Mouse (Mus musculus) stomach, embryonic 15.5 days (tissue): ENCODE data around the gene Cers1. TPM values are rescaled to one million over a fixed set of nuclear protein-coding genes. Genes with fewer than 3 reads are reported as not detected.

Experiments used
- ATAC-seq: fragments of 200-750 bp; cut with Nextera tagmentation; 2 replicates; pipeline ENCODE4 v1.8.0; 2017; ENCODE audit warnings: low read depth, moderate number of reproducible peaks, moderate TSS enrichment; ENCODE audit not compliant: insufficient read depth, low FRiP score
- H3K27ac ChIP-seq: fragments of 300-500 bp; sonication (generic); 2 replicates; pipeline ENCODE4 v1.5.1; 2015; ENCODE audit warnings: mild to moderate bottlenecking, inconsistent platforms
- H3K27me3 ChIP-seq: fragments of 300-500 bp; sonication (generic); replicated peaks from 2 replicates; pipeline ENCODE4 v1.6.1; 2015; ENCODE audit warnings: inconsistent platforms
- H3K36me3 ChIP-seq: fragments of 300-500 bp; sonication (generic); 2 replicates; pipeline ENCODE4 v1.6.1; 2015; ENCODE audit warnings: inconsistent platforms
- H3K4me1 ChIP-seq: fragments of 300-500 bp; sonication (generic); 2 replicates; pipeline ENCODE4 v1.6.1; 2015; ENCODE audit warnings: inconsistent platforms
- H3K4me2 ChIP-seq: fragments of 300-500 bp; sonication (generic); 2 replicates; pipeline ENCODE4 v1.6.1; 2015; ENCODE audit warnings: mild to moderate bottlenecking, inconsistent platforms
- H3K4me3 ChIP-seq: fragments of 300-500 bp; sonication (generic); replicated peaks from 2 replicates; pipeline ENCODE4 v1.5.1; 2015; ENCODE audit warnings: inconsistent platforms
- H3K9ac ChIP-seq: fragments of 300-500 bp; sonication (generic); 2 replicates; pipeline ENCODE4 v1.6.1; 2015; ENCODE audit warnings: inconsistent platforms
- H3K9me3 ChIP-seq: fragments of 300-500 bp; sonication (generic); 2 replicates; pipeline ENCODE4 v1.6.1; 2016; ENCODE audit warnings: inconsistent platforms
- WGBS: fragments of 180-500 bp; shearing (Covaris S2); methylation state at CpG from one replicate; pipeline ENCODE4 v1.1.7; 2015; 5-methylcytosine and 5-hydroxymethylcytosine counted together
- polyA plus RNA-seq: library from polyadenylated mRNA; unstranded; fragments of >200 nt; fragmentation: Nextera tagmentation; extraction: Ambion mirVana; gene quantifications from 2 replicates; pipeline ENCODE4 v1.2.1, GENCODE M21; 2015

The Cers1 gene
- polyA plus RNA-seq, 1 experiment from 2014 or later: 4.4 TPM

DNA sequence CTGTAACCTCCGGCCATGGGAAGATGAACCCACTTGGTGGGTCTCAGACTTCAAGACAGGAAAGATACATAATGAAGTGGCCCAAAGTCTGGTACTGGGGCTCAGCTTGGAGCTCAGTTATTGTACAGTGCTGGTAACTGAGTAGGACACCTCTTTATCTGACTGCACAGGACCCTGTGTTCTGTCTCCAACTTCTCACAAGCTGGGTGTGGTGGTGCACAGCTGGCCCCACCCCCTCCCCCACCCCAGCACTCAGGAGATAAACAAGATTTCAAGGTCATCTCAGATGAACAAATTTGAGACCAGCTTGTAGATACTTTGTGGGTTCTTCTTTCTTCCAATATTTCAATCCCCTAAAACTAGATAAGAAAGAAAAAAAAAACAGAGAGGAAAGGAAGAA lies 40.5 kb downstream of the Cers1 start:
- ATAC-seq: peak; percentile 42; the same call in 1 of the 2 replicates
- no peak overlapping the region for H3K27ac ChIP-seq
- H3K4me3 ChIP-seq: no peak overlapping the region
- H3K27me3 ChIP-seq: no peaks in the 10 kb centered on the region
- H3K36me3 ChIP-seq: no peaks in the 10 kb centered on the region
- peaks cover 19% of the 10 kb centered on the region for H3K4me1 ChIP-seq
- 84% methylated on average over 1 of the region's 1 CpGs for WGBS
- no peaks in the 10 kb centered on the region for H3K9me3 ChIP-seq
- no peak overlapping the region for H3K4me2 ChIP-seq
- no peak overlapping the region for H3K9ac ChIP-seq

GRCm38 (mm10) chr8:70359411-70359810 lies 43.8 kb downstream of the Cers1 start:
- WGBS: 17% methylated on average over 3 of the region's 3 CpGs

DNA sequence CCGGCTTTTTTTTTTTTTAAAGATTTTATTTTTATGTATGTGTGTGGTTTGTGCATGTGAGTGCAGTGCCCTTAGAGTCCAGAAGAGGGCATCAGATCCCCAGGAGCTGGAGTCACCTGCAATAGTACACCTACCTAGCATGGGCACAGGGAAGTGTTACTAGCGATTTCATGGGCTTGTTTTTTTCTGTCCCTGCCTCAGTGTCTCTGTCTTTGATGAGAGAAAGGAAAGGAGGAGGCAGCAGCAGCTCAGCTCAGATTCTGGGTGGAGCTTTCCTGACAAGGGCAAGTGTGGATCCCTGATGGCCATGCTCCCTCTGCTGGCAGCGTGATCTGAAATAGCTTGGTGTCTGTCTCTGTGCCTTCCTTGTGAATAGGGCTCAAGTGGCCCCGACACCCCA lies 45.2 kb downstream of the Cers1 start:
- Histone ChIP-seq H3K9me3 (no peaks in the 10 kb centered on the region), H3K36me3 (no peaks in the 10 kb centered on the region), H3K27ac (no peak overlapping the region), H3K9ac (no peak overlapping the region), H3K4me3 (no peak overlapping the region), H3K4me2 (no peak overlapping the region), H3K4me1 (no peaks in the 10 kb centered on the region), H3K27me3 (no peaks in the 10 kb centered on the region)
- WGBS: 43% methylated on average over 4 of the region's 4 CpGs
- ATAC-seq: no peak

More at GRCm38 (mm10) chr8:70359411-70359810, 43.8 kb downstream of the Cers1 start:
- Histone ChIP-seq H3K27me3 (no peaks in the 10 kb centered on the region), H3K9me3 (no peaks in the 10 kb centered on the region), H3K9ac (no peak overlapping the region), H3K27ac (no peak overlapping the region), H3K36me3 (no peaks in the 10 kb centered on the region), H3K4me2 (no peak overlapping the region), H3K4me3 (no peak overlapping the region), H3K4me1 (no peaks in the 10 kb centered on the region)
- no peak for ATAC-seq

DNA sequence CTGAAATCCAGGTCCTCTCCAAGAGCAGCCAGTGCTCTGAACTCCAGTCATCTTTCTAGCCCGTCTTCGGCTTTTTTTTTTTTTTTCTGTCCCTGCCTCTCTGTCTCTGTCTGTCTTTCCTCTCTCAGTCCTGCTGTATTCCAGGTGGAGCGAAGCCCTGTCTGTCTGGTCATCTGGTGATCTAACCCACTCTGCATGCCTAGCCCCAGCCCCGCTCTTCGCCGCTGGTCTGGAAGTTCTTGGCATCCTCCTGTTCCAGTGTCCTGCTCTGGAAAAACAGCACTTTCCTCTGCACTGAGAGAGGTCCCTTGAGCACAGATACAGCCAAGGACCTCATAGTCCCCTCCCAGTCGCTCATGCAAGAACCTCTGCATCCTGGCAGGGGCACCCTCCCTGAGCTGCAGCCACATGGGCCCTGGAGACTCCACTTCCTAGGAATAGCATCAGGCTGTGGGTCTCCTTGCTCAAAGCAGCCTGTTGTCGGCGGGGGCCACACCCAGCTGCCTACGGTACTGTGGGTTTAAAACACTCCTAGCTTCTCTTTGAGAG lies 46.0 kb downstream of the Cers1 start:
- WGBS: 75% methylated on average over 10 of the region's 10 CpGs
- no peak overlapping the region for H3K4me3 ChIP-seq
- no peak overlapping the region for H3K27ac ChIP-seq
- no peaks in the 10 kb centered on the region for H3K36me3 ChIP-seq
- no peak for ATAC-seq
- H3K9me3 ChIP-seq: no peaks in the 10 kb centered on the region
- H3K4me2 ChIP-seq: no peak overlapping the region
- H3K27me3 ChIP-seq: no peaks in the 10 kb centered on the region
- no peak overlapping the region for H3K9ac ChIP-seq
- no peaks in the 10 kb centered on the region for H3K4me1 ChIP-seq

DNA sequence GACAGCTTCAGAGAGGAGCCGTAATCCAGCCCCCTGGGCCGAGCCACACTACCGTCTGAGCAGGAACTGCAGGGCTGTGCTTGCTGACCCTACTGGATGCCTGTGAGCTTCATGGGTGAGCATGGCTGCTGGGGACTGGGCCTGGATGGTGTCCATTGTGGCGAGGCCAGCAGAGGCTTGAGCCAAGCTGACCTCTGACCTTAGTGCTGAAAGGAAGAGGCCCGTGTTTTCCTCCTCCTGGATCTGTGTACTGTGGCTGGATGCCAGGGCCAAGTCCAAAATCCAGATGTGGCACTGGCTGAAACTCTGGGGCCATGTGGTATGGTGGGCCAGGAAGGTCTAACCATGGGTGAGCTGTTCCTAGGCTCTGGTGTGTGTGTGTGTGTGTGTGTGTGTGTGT lies 48.5 kb downstream of the Cers1 start:
- no peaks in the 10 kb centered on the region for H3K4me1 ChIP-seq
- H3K4me2 ChIP-seq: no peak overlapping the region
- H3K27ac ChIP-seq: no peak overlapping the region
- no peak for ATAC-seq
- no peaks in the 10 kb centered on the region for H3K27me3 ChIP-seq
- H3K9ac ChIP-seq: no peak overlapping the region
- no peak overlapping the region for H3K4me3 ChIP-seq
- 33% methylated on average over 5 of the region's 5 CpGs for WGBS
- H3K36me3 ChIP-seq: no peaks in the 10 kb centered on the region
- no peaks in the 10 kb centered on the region for H3K9me3 ChIP-seq

DNA sequence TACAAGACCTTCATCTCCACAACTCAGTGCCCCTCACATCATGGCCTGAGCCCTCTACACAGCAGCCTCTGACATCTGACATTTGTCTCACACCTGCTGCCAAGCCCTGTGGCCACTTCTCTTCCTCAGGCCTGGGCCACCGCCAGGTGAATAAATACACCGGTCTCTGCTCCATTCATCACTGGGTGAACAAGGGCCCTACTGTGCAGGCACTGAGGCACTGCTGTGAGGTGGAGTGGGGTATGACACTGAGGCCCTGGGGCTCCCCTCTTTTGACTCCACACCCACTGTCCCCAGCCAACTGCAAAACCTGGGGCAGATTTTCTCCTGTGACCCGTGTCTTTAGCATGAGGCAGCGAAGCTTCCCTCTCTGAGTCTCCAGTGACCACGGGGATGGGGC lies 51.0 kb downstream of the Cers1 start:
- Histone ChIP-seq H3K27me3 (peaks cover 2% of the 10 kb centered on the region), H3K9ac (no peak overlapping the region), H3K4me2 (no peak overlapping the region), H3K4me3 (no peak overlapping the region), H3K9me3 (no peaks in the 10 kb centered on the region), H3K4me1 (no peaks in the 10 kb centered on the region), H3K27ac (no peak overlapping the region), H3K36me3 (no peaks in the 10 kb centered on the region)
- peak; percentile 54; the same call in 1 of the 2 replicates for ATAC-seq
- 65% methylated on average over 5 of the region's 5 CpGs for WGBS

DNA sequence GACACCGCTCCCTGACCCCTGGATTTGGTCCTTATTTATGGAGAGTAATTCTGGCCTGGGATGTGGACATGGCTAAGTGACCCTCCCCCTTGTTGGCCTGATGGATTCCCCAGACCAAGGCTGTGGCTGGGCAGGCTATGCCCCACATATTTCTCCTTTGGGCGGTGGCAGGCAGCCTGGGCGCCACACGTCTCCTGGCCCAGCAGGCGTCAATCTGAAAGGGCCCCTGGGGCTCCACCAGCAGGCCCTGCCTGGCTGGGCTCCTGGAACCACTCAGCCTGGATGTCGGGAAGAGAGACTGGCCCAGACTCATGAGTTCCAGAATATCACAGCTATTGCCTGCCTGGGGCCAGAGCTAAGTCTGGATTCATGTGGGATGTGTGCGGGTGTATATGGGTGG lies 54.9 kb downstream of the Cers1 start:
- Histone ChIP-seq H3K4me2 (no peak overlapping the region), H3K4me1 (peaks cover 23% of the 10 kb centered on the region), H3K27me3 (peaks cover 40% of the 10 kb centered on the region), H3K27ac (no peak overlapping the region), H3K9ac (no peak overlapping the region), H3K4me3 (no peak overlapping the region), H3K36me3 (no peaks in the 10 kb centered on the region), H3K9me3 (no peaks in the 10 kb centered on the region)
- ATAC-seq: no peak
- 84% methylated on average over 7 of the region's 7 CpGs for WGBS

DNA sequence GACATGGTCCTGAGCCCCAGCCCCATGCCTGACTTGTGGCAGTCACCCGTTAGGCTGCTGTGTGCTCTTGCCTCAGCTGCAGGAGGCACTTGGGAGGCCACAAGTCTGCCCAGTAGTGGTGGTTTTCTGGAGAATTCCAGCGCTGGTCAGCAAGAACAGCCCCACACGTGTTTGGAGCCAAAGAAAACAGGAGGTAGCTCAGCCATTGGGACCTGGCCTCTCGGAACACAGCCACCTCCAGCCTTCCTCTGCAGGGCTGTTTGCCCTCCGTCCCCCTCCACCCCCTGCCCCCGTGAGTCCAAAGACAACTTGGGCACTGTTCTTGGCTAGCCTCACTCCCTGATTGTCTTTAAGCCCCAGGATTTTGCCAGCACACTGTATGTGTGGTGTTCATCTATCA lies 56.4 kb downstream of the Cers1 start:
- Histone ChIP-seq H3K4me2 (no peak overlapping the region), H3K27ac (no peak overlapping the region), H3K27me3 (peaks cover 55% of the 10 kb centered on the region), H3K36me3 (no peaks in the 10 kb centered on the region), H3K4me1 (peaks cover 35% of the 10 kb centered on the region), H3K9ac (no peak overlapping the region), H3K9me3 (no peaks in the 10 kb centered on the region), H3K4me3 (no peak overlapping the region)
- WGBS: 44% methylated on average over 6 of the region's 6 CpGs
- no peak for ATAC-seq

- Histone ChIP-seq H3K36me3 (no peaks in the 10 kb centered on the region), H3K9ac (no peak within 1 kb of the TSS), H3K27ac (no peak within 1 kb of the TSS), H3K27me3 (peaks cover 72% of the 10 kb centered on the region), H3K9me3 (no peaks in the 10 kb centered on the region), H3K4me1 (peaks cover 35% of the 10 kb centered on the region), H3K4me2 (peak within 1 kb of the TSS; percentile 68), H3K4me3 (peak within 1 kb of the TSS; percentile 37)
- ATAC-seq: no peak
- WGBS: 4% methylated on average over 47 of the region's 47 CpGs
These were observed 58.1 kb downstream of the Cers1 start, which contains the start of gene Comp for GRCm38 (mm10) chr8:70373397-70374317. Comp (plus strand) TSS chr8:70373558.

DNA sequence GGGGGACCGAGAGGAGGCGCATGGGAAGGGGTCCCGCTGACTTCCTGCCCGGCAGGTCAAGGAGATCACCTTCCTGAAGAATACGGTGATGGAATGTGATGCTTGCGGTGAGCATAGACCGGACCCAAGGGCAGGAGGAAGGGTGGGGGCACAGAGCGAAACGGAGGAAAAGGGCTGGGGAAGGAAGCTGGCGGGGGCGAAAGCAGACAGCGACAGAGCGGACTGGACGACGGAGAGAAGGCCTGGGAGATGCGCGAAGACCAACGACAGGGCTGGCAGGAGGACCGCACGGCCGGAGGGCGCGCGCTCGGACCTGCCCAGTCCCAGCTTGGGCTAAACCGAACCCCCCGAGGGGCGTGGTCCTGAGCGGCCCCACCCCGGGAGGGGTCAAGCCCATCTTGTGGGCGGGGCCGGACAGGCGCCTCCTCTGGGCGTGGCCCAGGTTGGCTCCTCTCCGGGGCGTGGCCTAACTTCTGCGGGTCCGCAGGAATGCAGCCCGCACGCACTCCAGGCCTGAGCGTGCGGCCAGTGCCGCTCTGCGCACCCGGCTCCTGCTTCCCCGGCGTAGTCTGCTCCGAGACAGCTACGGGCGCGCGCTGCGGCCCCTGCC lies 58.8 kb downstream of the Cers1 start:
- no peak overlapping the region for H3K9ac ChIP-seq
- peak; percentile 65; the same call in 1 of the 2 replicates for ATAC-seq
- H3K4me2 ChIP-seq: peak overlapping the region; percentile 68

GRCm38 (mm10) chr8:70375212-70375859 lies 59.8 kb downstream of the Cers1 start:
- no peak for ATAC-seq
- H3K27me3 ChIP-seq: peaks cover 77% of the 10 kb centered on the region
- H3K4me2 ChIP-seq: peak overlapping the region; percentile 68
- H3K4me1 ChIP-seq: peaks cover 35% of the 10 kb centered on the region
- H3K27ac ChIP-seq: no peak overlapping the region
- H3K9me3 ChIP-seq: no peaks in the 10 kb centered on the region
- H3K36me3 ChIP-seq: no peaks in the 10 kb centered on the region
- 6% methylated on average over 35 of the region's 35 CpGs for WGBS
- H3K9ac ChIP-seq: no peak overlapping the region
- peak overlapping the region; percentile 37 for H3K4me3 ChIP-seq

More for the DNA sequence above, 58.8 kb downstream of the Cers1 start:
- H3K36me3 ChIP-seq: no peaks in the 10 kb centered on the region
- H3K27me3 ChIP-seq: peaks cover 77% of the 10 kb centered on the region
- under 1% methylated on average over 42 of the region's 53 CpGs for WGBS
- H3K27ac ChIP-seq: no peak overlapping the region
- peaks cover 35% of the 10 kb centered on the region for H3K4me1 ChIP-seq
- no peaks in the 10 kb centered on the region for H3K9me3 ChIP-seq
- peak overlapping the region; percentile 37 for H3K4me3 ChIP-seq
